Mouse (Mus musculus) kidney, adult 8-10 months (tissue): Measurements from ENCODE around the gene Axl.
A peak's percentile ranks its signal among the peaks of the same experiment; 100 is the strongest.

Experiments
- DNase-seq, 2 experiments: peaks; one replicate each; pipeline ENCODE4 v3.0.0; 2022

The Axl gene

GRCm38 (mm10) chr7:25788220-25789128, at the start of gene Axl:
TSS of gene Axl (minus strand) at chr7:25788705.
- DNase-seq = peak in 1 of 2 experiments; percentile 37

DNA sequence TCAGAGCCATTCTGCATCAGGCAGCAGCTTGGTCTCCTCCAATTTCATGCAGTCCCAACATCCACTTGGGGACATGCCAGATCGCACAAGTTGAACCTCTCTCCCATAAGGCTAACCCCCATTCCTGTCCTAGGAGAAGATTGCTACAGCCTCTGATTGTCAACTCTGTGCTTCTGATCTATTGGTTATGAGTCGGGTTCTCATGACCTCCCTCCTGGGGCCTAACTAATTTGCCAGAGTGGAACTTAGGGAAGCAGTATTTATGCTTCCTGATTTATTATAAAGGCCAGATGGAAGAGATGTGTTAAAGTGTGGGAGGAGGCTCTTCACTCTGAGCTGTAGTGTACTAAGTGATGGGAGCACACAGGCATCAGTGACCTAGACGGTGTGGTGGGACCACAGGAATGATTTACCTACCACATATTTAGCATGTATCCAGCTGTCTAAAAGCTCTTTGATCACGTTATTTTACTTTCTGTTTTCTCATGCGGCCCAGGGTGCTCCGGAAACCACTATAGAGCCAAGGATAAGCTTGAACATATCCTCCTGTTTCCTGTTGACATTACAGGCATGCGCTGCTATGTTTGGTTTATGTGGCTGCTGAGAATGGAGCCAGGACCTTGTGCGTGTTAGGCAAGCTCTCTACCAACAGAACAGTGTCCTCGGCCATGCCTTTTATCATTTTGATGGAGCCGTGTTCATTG, 46.8 kb upstream of the Axl start:
- no peak for DNase-seq

DNA sequence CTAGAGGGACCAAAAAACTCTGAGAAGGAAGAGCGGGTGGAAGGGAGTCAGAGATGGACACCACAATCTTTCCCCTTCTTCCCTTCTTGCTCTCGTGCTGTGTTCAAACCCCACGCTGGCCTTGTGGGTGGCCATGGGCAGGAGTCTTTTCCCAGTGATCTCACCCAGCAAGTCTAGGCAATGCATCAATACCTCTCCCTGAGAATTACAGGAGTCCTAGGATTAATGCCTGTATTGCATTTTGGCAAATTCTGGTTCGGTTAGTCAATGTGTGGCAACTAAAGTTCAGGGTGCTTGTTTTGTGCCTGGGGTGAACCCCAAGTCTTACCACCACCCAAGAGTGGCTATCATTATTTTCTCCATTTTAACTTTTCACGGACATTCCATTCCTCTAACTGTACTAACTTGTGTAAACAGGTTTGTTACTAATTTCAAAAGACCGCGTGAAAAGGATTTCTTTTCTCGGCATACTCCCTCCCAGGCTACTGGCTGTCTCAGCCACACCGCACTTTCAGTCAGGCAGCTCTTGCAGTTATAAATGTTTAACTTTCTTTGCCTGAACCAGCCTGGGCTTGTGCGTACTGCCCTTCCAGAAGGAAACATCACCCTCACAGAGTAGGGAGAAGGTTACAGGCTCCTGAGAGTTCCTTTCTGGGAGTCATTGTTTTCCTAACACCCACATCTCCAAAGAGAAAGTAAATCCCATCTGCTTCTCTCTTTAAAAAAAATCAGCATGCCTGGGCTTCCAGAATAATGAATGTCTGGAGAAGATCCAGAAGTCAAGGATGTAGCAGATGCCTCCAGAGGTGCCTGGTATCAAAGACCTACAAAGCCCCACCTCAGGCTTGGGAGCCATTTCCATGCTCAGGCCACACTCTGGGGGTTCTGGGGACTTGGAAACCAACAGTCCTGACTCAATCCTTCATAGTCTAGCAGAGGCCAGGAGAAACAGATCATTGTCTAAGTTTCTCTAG, 43.3 kb upstream of the Axl start:
- DNase-seq = peak; percentile 75 to 87

GRCm38 (mm10) chr7:25830251-25830650, 41.7 kb upstream of the Axl start:
- no peak for DNase-seq

DNA sequence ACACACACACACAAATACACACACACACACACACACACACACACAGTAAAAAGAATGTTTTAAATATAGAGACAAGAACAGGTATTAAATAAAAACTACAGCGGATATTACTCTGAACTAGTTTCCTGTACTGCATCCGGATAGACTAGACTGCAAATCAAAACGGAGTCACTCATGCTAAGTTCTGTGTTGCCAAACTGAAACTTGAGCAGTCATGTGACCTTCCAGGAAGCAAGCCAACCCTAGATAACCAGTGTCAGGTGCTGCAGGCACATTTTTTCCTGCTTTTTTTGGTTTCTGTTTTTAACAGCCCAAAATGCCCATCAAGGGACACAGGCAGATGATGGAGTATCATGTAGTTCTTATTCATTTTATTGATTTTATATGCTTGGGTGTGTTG, 38.7 kb upstream of the Axl start:
- peak; percentile 88 to 90 for DNase-seq

DNA sequence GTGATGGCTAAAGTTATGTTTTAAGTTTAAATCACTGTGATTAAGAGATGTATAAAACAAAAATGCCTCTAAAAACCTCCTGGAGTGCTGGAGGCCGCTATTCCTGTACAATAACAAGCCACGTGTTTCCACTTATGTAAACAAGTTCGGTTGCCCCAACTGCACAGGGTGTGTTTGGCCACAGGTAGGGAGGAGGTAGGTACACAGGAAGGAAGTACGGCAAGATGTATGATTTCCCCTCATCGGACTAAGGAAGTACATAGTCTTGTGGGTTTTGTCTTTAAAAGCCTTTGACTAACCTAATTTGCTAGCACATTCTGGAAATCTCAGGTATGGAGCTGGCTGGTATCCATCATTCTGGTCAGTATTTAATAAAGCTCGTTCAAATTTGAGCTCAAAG, 37.5 kb upstream of the Axl start:
- DNase-seq = no peak

- peak; percentile 75 to 77 for DNase-seq
Observed at GRCm38 (mm10) chr7:25825043-25825442, 36.5 kb upstream of the Axl start.

DNA sequence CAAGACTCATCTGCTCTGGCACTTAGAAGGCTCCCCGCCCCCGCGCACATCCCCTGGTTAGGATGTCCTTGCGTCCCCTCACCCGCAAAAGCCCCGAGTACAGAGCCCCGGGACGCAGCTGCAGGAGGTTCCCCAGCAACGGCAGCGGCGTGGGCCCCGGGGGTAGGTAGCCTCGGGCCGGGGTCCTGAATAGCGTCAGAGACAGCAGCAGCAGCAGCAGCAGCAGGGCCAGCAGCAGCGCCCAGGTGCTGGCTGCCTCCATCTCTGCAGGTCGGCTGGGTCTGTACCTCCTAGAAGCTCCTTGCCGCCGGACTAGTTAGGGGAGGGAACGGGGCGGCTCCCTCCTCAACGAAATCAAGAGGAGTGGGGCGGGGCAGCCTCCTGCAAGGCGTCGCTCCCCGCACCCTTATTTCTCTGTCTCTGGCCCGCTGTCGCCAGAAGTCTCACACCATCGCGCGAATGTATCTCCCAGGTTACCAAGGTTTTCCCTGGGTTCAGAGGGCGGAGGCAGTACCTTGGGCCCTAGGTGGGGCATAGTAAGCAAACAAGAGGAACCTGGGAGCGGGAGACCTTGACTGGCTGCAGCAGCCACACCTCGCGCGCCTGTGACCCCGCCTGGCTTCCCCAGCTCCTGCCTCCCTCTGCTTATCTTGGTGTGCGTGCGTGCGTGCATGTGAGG, 27.9 kb upstream of the Axl start, which contains the start of gene Cyp2s1:
Gene Cyp2s1, minus strand, starts transcription at position 673 of the 679 bp plus-strand sequence.
- peak; percentile 65 to 71 for DNase-seq

GRCm38 (mm10) chr7:25815571-25815970, 27.1 kb upstream of the Axl start:
- DNase-seq = no peak

- DNase-seq = no peak
Observed at GRCm38 (mm10) chr7:25814711-25815110, 26.2 kb upstream of the Axl start.

DNA sequence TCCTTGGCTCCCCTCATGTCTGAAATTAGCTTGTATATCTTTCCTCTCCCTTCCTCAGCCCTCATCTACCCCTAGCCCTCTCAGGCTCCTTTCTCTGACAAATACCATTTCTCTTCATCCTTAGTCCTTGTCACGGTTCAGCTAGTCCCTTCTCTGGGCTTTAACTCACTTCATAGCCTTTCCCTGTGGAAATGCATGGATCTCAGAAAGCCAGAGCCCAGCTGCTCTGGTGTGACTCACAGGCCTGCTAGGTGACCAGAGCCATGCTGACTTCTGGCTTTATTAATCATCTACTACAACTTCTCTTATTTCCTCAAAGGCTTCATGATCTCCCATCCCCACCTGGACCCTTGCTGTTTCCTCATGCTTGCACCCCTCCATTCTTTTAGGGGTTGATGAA, 23.7 kb upstream of the Axl start:
- no peak for DNase-seq

DNA sequence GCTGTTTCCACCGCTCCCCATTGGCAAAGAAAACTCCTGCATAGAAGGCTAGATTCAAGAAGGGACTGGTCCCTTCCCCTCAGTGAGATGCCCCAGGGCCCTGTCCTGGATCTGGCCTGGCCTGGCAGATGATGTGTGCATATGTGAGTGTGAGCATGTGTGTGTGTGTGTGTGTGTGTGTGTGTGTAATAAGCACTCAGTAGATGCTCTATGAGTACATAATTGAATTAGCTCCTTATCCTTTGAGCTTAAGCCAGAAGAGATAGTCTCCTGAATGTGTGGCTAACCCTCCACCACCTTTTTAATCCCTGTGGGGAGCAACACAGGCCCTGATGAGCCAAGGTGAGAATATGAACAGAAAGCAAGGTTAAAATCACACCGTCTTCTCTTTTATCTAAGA, 23.2 kb upstream of the Axl start:
- DNase-seq = no peak

DNA sequence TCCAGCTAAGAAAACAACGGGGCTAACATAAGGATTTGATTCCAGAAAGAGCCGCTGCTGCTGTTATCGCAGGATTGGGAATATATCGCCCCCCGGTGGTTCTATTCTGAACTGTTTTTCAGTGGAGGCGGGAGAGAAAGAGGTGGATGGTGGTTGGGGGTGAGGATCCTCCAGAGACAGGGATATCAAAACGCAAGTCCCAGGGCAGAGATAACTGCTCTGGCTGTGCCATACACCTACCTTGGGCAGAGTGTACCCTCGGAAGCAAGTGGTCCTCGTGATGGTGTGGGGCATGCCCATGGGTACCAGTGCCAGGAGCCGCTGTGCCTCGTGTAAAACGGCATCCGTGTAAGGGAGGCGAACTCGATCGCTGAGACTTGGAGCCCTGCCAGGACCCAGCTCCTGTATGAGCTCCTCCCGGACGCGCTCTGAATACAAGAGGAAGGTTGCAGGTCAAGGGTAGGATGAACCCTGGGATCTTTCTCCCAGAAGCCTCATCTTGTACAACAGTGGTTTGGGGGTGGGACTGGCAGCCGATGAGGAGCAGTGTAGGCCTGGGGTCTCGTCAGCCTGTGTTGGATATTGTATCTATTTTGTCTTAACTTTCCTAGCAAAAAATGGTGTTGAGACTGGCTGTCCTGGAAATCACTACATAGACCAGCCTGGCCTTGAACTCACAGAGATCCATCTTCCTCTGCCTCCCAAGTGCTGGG, 17.3 kb upstream of the Axl start:
- DNase-seq = peak; percentile 55 to 71

- DNase-seq = no peak
Observed at GRCm38 (mm10) chr7:25804792-25805191, 16.3 kb upstream of the Axl start.

- DNase-seq = no peak
Observed at GRCm38 (mm10) chr7:25803460-25803859, 15.0 kb upstream of the Axl start.

DNA sequence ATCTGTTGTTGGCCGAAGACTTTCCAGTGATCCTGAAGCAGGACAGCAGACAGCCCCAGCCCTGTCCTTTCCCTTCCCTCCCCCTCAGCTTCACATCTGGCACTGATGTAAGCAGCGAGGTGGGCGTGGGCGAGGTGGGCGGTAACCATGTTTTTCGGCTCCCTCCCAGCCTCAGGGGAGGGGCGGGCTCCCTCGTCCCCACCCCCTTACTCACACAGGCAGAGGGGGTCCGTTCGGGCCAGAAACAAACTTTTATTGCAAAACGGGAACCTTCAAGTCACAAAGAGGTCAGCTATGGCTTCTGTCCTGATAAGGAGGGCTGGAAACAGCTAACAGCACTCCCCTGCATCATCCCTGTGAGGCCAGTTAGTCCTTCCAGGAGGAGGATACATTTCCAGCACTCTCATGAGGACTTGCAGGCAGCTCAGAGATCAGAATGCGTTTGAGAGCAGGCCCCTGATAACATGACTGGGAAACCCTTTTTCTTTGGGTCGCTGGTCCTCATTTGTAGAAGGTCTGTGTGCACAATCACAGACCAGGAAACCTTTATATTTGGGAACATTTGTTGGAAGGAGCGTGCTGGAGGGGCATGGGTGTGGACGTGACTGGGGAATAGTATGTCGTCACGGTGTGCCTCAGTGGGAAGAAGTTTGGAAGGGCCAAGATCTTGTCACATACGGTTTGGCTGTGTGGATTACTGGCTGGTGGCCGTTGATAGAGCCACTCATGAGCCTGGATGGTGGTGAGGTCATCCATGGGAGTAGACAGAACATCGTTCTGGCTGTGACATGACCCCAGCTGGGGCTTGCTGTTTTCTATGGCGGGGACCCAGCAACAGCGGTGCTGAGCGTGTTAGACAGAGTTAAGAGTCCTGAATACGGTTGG, 14.0 kb upstream of the Axl start:
- DNase-seq = peak in 1 of 2 experiments; percentile 36

DNA sequence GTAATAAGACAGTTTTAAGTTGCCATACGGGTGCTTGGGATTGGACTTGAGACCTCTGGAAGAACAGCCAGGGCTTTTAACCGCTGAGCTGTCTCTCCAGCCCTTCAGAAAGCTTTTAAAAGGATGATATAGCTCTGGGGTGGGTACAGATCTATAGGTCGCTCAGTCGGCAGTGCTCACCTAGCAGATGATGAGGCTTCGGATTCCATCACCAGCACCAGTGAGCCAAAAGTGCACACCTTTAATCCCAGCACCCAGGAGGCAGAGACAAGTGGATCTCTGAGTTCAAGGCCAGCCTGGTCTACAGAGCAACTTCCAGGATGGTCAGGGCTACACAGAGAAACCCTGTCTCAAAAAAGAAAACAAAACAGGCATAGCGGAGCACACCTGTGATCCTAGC, 12.5 kb upstream of the Axl start:
- no peak for DNase-seq

DNA sequence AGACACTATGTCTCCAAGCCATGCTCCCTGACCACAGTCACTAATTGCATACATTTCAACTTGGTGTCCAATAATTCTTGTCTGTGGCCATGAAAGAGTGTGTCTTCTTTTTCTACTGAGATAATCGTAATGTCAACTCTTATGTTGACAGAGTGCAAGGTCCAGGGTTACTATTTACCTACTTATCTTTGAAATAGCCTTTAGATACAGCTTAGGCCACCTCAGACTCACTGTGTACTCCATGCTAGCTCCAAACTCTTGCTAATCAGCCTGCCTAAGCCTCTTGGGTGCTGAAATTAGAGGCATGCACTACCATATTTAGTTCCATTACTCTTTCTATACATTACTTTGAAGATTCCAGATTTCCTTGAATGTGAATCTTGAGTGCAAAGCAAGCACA, 10.9 kb upstream of the Axl start:
- DNase-seq = no peak

DNA sequence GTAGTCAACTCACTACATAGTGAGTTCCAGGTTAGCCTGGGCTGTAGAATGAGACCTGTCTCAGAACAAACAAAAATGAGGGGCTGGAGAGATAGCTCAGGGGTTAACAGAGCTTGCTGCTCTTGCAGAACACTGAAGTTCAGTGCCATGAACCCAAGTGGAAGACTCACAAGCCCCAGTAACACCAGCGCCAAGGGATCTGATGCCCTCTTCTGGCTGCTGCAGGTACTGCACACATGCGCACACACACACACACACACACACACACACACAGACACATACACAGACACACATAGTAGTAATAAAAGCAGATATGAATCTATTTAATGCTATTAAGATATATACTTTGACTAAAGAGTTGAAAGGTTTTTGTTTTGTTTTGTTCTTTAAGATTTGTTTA, 10.0 kb upstream of the Axl start:
- DNase-seq = no peak

DNA sequence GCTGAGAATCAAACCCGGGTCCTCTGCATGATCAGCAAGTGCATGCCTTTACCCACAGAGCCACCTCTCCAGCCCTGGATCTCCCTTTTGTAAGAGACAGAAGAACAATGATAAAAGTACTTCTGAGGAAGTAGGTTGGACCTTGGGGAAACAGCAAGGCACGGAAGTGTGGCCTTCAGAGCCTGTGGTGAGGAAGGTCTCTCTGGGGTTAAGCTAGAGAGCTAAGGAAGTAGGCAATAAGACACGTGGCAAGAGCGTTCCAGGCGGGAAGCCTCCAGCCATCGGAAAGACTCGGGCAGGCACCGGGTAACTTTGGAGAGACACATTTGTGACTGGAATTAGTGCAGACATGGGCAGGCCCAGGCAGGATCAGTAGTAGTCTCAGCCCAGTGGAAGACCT, 6.3 kb upstream of the Axl start:
- DNase-seq = no peak

DNA sequence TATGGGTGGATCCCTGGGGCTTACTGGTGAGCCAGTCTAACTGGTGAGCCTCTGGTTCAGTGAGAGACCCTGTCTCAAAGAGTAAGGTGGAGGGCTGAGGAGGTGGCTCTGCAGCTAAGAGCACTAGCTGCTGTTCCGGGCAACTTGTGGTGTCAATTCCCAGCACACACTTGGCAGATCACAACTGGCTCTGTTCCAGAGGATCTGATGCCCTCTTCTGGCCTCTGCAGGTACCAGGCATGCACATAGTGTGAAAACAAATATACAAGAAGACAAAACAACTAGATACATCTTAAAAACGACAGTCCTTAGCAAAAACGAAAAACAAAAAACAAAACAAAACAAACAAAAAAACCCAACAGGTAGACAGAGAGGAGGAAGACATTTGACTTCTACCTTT, 5.2 kb upstream of the Axl start:
- DNase-seq = peak in 1 of 2 experiments; percentile 57
